Mouse (Mus musculus) naive thymus-derived CD4-positive, alpha-beta T cell, adult 2 months (primary cell): Measurements from ENCODE around the gene Vmn1r115.
"Not testable (repeated sequence)": the region's sequence is repeated elsewhere in the genome, so short reads cannot be mapped to it uniquely, and the experiment has no call there.

Experiments used
- DNase-seq: peaks from one replicate; pipeline ENCODE4 v3.0.0-alpha.2; 2011; ENCODE audit warnings: low read depth

The Vmn1r115 gene

DNA sequence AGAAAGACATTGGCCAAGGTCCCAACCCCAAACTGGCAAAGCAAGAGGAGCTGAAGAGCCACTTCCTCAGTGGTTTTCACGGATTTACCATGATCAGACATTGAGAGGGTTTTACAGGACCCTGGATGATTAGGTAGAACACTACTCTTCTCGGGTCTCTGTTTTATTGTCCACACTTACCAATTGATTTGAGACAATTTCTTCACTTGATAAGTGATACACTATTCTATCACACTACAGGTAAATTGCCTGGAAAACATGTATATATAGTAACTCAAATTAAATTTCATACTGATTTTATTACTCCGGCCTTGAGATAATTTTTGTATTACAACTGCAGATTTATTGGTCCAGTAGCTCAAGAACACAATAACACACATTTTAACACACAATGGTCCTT lies at the start of gene Vmn1r115:
Gene Vmn1r115, minus strand, starts transcription at position 101 of the 400 bp plus-strand sequence.
- not testable (repeated sequence) for DNase-seq

DNA sequence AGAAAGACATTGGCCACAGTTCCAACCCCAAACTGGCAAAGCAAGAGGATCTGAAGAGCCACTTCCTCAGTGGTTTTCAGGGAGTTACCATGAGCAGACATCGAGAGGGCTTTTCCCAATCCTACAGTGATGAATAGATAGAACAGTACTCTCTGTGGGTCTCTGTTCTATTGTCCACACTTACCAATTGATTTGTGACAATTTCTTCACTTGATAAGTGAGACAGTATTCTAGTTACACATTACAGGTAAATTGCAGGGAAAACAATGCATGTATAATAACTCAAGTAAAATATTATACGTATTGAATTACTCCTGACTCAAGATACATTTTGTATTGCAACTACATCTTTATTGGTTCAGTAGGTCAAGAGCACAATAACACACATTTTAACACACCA lies 39.2 kb upstream of the Vmn1r115 start, which contains the start of gene Vmn1r117:
Gene Vmn1r117, minus strand, starts transcription at position 101 of the 400 bp plus-strand sequence.
- not testable (repeated sequence) for DNase-seq

DNA sequence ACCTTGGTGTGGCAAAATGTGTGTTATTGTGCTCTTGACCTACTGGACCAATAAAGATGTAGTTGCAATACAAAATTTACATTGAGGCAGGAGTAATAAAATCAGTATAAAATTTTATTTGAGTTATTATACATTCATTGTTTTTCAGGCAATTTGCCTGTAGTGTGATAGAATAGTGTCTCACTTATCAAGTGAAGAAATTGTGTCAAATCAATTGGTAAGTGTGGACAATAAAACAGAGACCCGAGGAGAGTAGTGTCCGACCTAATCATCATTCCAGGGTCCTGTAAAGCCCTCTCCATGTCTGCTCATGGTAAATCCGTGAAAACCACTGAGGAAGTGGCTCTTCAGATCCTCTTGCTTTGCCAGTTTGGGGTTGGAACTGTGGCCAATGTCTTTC lies 27.2 kb upstream of the Vmn1r115 start, which contains the start of gene Vmn1r116:
Gene Vmn1r116, plus strand, starts transcription at position 301 of the 400 bp plus-strand sequence.
- not testable (repeated sequence) for DNase-seq

DNA sequence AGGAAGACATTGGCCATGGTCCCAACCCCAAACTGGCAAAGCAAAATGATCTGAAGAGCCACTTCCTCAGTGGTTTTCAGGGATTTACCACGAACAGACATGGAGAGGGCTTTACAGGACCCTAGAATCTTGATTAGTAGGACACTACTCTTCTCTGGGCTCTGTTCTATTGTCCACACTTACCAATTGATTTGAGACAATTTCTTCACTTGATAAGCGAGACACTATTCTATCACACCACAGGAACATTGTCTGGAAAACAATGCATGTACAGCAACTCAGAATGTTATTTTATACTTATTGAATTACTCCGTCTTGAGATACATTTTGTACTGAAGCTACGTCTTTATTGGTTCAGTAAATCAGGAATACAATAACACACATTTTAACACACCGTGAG lies 32.7 kb downstream of the Vmn1r115 start, which contains the start of gene Vmn1r114:
Gene Vmn1r114, minus strand, starts transcription at position 101 of the 400 bp plus-strand sequence.
- not testable (repeated sequence) for DNase-seq
